Mouse (Mus musculus) liver, embryonic 16.5 days (tissue): ENCODE data around the gene Ubash3a. TPM values are rescaled to one million over a fixed set of nuclear protein-coding genes. Genes with fewer than 3 reads are reported as not detected.

Source experiments
- ATAC-seq: fragments of 200-750 bp; cut with Nextera tagmentation; 2 replicates; pipeline ENCODE4 v1.8.0; 2017; ENCODE audit warnings: low read depth, mild to moderate bottlenecking, moderate number of reproducible peaks, moderate library complexity
- H3K27ac ChIP-seq: fragments of 300-500 bp; sonication (generic); 2 replicates; pipeline ENCODE4 v1.5.1; 2014; ENCODE audit warnings: mild to moderate bottlenecking, low read length
- H3K27me3 ChIP-seq: fragments of 300-500 bp; sonication (generic); 2 replicates; pipeline ENCODE4 v1.6.1; 2014; ENCODE audit warnings: low read depth, low read length, mixed read lengths; ENCODE audit not compliant: control insufficient read depth, insufficient read depth
- H3K36me3 ChIP-seq: fragments of 300-500 bp; sonication (generic); 2 replicates; pipeline ENCODE4 v1.6.1; 2014; ENCODE audit warnings: mild to moderate bottlenecking; ENCODE audit not compliant: control insufficient read depth, insufficient read depth
- H3K4me1 ChIP-seq: fragments of 300-500 bp; sonication (generic); 2 replicates; pipeline ENCODE4 v1.6.1; 2014; ENCODE audit warnings: low read depth, low read length, mixed read lengths; ENCODE audit not compliant: control insufficient read depth
- H3K4me2 ChIP-seq: fragments of 300-500 bp; sonication (generic); 2 replicates; pipeline ENCODE4 v1.6.1; 2014; ENCODE audit warnings: low read depth, low read length, mixed read lengths
- H3K4me3 ChIP-seq: fragments of 300-500 bp; sonication (generic); 2 replicates; pipeline ENCODE4 v1.5.1; 2014; ENCODE audit warnings: low read depth, mild to moderate bottlenecking, low read length
- H3K9ac ChIP-seq: fragments of 300-500 bp; sonication (generic); 2 replicates; pipeline ENCODE4 v1.6.1; 2014; ENCODE audit warnings: low read depth, low read length
- H3K9me3 ChIP-seq: fragments of 300-500 bp; sonication (generic); replicated peaks from 2 replicates; pipeline ENCODE4 v1.6.1; 2016; ENCODE audit warnings: low read length; ENCODE audit not compliant: control insufficient read depth
- WGBS: fragments of 180-500 bp; shearing (Covaris S2); extraction: QIAGEN DNeasy Blood & Tissue Kit; methylation state at CpG from one replicate; pipeline ENCODE4 v1.1.7; 2014; ENCODE audit not compliant: insufficient replicate concordance; 5-methylcytosine and 5-hydroxymethylcytosine counted together
- polyA plus RNA-seq: library from polyadenylated mRNA; unstranded; fragments of >200 nt; fragmentation: Nextera tagmentation; extraction: Ambion mirVana; gene quantifications from 2 replicates; pipeline ENCODE4 v1.2.1, GENCODE M21; 2015

Ubash3a gene
- polyA plus RNA-seq, 1 experiment from 2014 or later: 6.3 TPM

- no peaks in the 10 kb centered on the region for H3K4me1 ChIP-seq
- no peak within 1 kb of the TSS for H3K9ac ChIP-seq
- no peaks in the 10 kb centered on the region for H3K27me3 ChIP-seq
- ATAC-seq: no peak
- H3K27ac ChIP-seq: no peak within 1 kb of the TSS
- no peaks in the 10 kb centered on the region for H3K9me3 ChIP-seq
- WGBS: 66% methylated on average over 1 of the region's 1 CpGs
- no peak within 1 kb of the TSS for H3K4me2 ChIP-seq
- H3K4me3 ChIP-seq: no peak within 1 kb of the TSS
- H3K36me3 ChIP-seq: no peaks in the 10 kb centered on the region
Measured at GRCm38 (mm10) chr17:31286492-31286891, 78.8 kb downstream of the Ubash3a start, which contains the start of gene Slc37a1. Slc37a1 (plus strand) TSS chr17:31286792.

GRCm38 (mm10) chr17:31287216-31287615 is 79.5 kb downstream of the Ubash3a start:
- ATAC-seq: no peak
- Histone ChIP-seq H3K4me1 (no peaks in the 10 kb centered on the region), H3K27me3 (no peaks in the 10 kb centered on the region), H3K4me2 (no peak overlapping the region), H3K27ac (no peak overlapping the region), H3K9ac (no peak overlapping the region), H3K4me3 (no peak overlapping the region), H3K36me3 (no peaks in the 10 kb centered on the region), H3K9me3 (no peaks in the 10 kb centered on the region)
- 60% methylated on average over 3 of the region's 3 CpGs for WGBS

DNA sequence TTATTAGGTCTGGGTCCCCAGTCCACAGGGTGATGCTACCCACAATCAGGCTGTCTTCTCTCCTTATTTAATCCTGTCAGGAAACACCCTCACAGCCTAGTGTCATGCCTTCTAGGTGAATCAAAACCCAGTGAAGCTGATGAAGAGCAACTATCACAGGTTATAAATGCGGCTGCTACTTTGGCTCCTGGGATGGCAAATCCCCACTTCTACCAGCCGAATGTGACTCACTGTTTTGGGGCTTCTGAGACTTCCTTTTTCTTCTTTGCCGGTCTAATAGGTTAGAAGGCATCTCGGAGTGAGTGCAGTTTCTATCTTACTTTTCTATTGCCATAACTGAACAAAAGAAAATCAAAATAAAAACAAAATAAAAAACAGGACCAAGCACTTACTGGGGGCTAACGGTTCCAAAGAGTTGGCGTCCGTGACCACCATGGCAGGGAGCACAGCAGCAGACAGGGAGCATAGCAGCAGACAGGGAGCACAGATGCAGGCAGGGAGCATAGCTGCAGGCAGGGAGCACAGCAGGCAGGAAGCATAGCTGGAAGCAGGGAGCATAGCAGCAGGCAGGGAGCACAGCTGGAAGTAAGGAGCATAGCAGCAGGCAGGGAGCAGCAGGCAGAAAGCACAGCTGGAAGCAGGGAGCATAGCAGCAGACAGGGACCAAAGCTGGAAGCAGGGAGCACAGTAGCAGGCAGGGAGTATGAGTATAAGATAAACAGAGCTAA is 81.5 kb downstream of the Ubash3a start:
- H3K4me3 ChIP-seq: no peak overlapping the region
- ATAC-seq: no peak
- H3K27ac ChIP-seq: no peak overlapping the region
- no peaks in the 10 kb centered on the region for H3K36me3 ChIP-seq
- no peaks in the 10 kb centered on the region for H3K9me3 ChIP-seq
- H3K4me2 ChIP-seq: no peak overlapping the region
- H3K27me3 ChIP-seq: no peaks in the 10 kb centered on the region
- 26% methylated on average over 7 of the region's 7 CpGs for WGBS
- no peak overlapping the region for H3K9ac ChIP-seq
- H3K4me1 ChIP-seq: no peaks in the 10 kb centered on the region

DNA sequence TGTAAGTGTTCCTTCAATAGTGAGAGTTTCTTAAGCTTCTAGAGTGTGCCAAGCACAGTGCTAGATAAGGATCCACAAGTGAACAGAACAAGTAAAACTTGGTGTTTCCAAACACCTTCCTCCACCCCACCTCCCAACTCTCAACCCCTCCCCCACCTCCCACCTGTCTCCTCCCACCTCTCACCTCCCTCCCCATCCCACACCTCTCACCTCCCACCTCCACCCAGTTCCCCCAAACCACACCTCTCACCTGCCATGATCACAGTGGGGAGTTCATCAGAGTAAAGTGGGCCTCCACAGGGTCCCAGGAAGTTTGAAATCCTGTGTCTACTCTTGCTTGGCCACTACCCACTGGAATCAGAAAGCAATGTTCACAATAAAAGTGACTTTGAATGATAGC is 82.6 kb downstream of the Ubash3a start:
- no peak overlapping the region for H3K27ac ChIP-seq
- ATAC-seq: no peak
- no peaks in the 10 kb centered on the region for H3K36me3 ChIP-seq
- no peak overlapping the region for H3K4me3 ChIP-seq
- H3K4me2 ChIP-seq: no peak overlapping the region
- H3K9me3 ChIP-seq: no peaks in the 10 kb centered on the region
- H3K9ac ChIP-seq: no peak overlapping the region
- H3K4me1 ChIP-seq: peaks cover under 1% of the 10 kb centered on the region
- H3K27me3 ChIP-seq: no peaks in the 10 kb centered on the region

DNA sequence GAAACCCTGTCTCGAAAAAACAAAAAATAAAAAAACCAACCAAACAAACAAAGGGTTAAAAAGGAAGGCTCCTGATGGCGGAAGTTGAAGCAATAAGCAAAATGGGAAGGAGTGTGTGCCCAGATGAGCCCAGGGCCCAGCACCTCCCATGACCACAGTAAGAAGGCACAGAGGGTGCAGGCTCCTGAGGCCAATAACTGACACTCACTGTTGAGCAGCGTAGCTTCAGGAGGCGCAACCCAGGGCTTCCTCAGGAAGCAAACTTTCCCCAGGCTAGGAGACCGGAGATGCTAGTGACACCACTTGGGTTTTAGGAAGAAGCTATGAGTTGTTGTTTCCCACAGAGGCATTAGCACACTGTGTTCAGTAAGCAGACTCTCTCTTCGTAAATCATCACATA is 83.2 kb downstream of the Ubash3a start:
- no peaks in the 10 kb centered on the region for H3K36me3 ChIP-seq
- peak; percentile 45; the same call in 1 of the 2 replicates for ATAC-seq
- no peaks in the 10 kb centered on the region for H3K27me3 ChIP-seq
- peak overlapping the region; percentile 63 for H3K27ac ChIP-seq
- WGBS: 32% methylated on average over 6 of the region's 6 CpGs
- H3K4me1 ChIP-seq: peaks cover 4% of the 10 kb centered on the region
- no peaks in the 10 kb centered on the region for H3K9me3 ChIP-seq
- no peak overlapping the region for H3K4me2 ChIP-seq
- H3K4me3 ChIP-seq: no peak overlapping the region
- H3K9ac ChIP-seq: no peak overlapping the region

- WGBS: 58% methylated on average over 15 of the region's 15 CpGs
- 0 out of 2 replicates have a peak overlapping the region, but pooled peaks have one; percentile 66 for H3K4me3 ChIP-seq
- H3K9me3 ChIP-seq: no peaks in the 10 kb centered on the region
- peak overlapping the region; percentile 89 for H3K4me2 ChIP-seq
- H3K4me1 ChIP-seq: peaks cover 16% of the 10 kb centered on the region
- no peak overlapping the region for H3K9ac ChIP-seq
- H3K27ac ChIP-seq: no peak overlapping the region
- no peaks in the 10 kb centered on the region for H3K27me3 ChIP-seq
- ATAC-seq: no peak
- no peaks in the 10 kb centered on the region for H3K36me3 ChIP-seq
Measured at GRCm38 (mm10) chr17:31294363-31295214, 86.9 kb downstream of the Ubash3a start.

- ATAC-seq: peak; percentile 9; the same call in 1 of the 2 replicates
- 8% methylated on average over 25 of the region's 25 CpGs for WGBS
Measured at GRCm38 (mm10) chr17:31295215-31295891, 87.7 kb downstream of the Ubash3a start.

GRCm38 (mm10) chr17:31295892-31296781 is 88.5 kb downstream of the Ubash3a start:
- Histone ChIP-seq H3K4me1 (peaks cover 16% of the 10 kb centered on the region), H3K27me3 (no peaks in the 10 kb centered on the region), H3K36me3 (no peaks in the 10 kb centered on the region), H3K9me3 (no peaks in the 10 kb centered on the region), H3K27ac (no peak overlapping the region), H3K4me3 (peak overlapping the region; percentile 66), H3K4me2 (peak overlapping the region; percentile 89), H3K9ac (peak overlapping the region; percentile 58)
- under 1% methylated on average over 68 of the region's 68 CpGs for WGBS
- ATAC-seq: peak; percentile 59

More at GRCm38 (mm10) chr17:31295215-31295891, 87.7 kb downstream of the Ubash3a start:
- H3K27ac ChIP-seq: 0 out of 2 replicates have a peak overlapping the region, but pooled peaks have one; percentile 12
- no peaks in the 10 kb centered on the region for H3K27me3 ChIP-seq
- H3K4me3 ChIP-seq: peak overlapping the region; percentile 66
- H3K9me3 ChIP-seq: no peaks in the 10 kb centered on the region
- H3K36me3 ChIP-seq: no peaks in the 10 kb centered on the region
- no peak overlapping the region; the same call in 1 of the 2 replicates for H3K9ac ChIP-seq
- peak overlapping the region; percentile 89 for H3K4me2 ChIP-seq
- peaks cover 16% of the 10 kb centered on the region for H3K4me1 ChIP-seq
